Mouse (Mus musculus) C2C12 (cell line): ENCODE data around the gene Col18a1.

Source experiments
- CEBPB ChIP-seq: IDR thresholded peaks from one replicate; pipeline ENCODE4 v1.6.1; 2011; ENCODE audit warnings: low read depth, mild to moderate bottlenecking, control low read depth, moderate library complexity
- CTCF ChIP-seq: IDR thresholded peaks from one replicate; pipeline ENCODE4 v1.5.1; 2011; ENCODE audit not compliant: control insufficient read depth, insufficient read depth, insufficient read length
- FOSL1 ChIP-seq: IDR thresholded peaks from one replicate; pipeline ENCODE4 v1.8.0; 2011; ENCODE audit warnings: mild to moderate bottlenecking, low read length; ENCODE audit not compliant: poor library complexity, insufficient read depth, severe bottlenecking
- MAX ChIP-seq: IDR thresholded peaks from one replicate; pipeline ENCODE4 v1.6.1; 2011; ENCODE audit warnings: mild to moderate bottlenecking, control low read depth
- MYOD1 ChIP-seq: IDR thresholded peaks from one replicate; pipeline ENCODE4 v1.6.1; 2011; ENCODE audit warnings: low read depth; ENCODE audit not compliant: control insufficient read depth, insufficient read length
- MYOG ChIP-seq: IDR thresholded peaks from one replicate; pipeline ENCODE4 v1.6.1; 2011; ENCODE audit not compliant: control insufficient read depth, insufficient read length; ENCODE audit errors: extremely low read depth
- USF1 ChIP-seq: IDR thresholded peaks from one replicate; pipeline ENCODE4 v1.6.1; 2011; ENCODE audit warnings: low read depth, mild to moderate bottlenecking, control low read depth, moderate library complexity

DNA sequence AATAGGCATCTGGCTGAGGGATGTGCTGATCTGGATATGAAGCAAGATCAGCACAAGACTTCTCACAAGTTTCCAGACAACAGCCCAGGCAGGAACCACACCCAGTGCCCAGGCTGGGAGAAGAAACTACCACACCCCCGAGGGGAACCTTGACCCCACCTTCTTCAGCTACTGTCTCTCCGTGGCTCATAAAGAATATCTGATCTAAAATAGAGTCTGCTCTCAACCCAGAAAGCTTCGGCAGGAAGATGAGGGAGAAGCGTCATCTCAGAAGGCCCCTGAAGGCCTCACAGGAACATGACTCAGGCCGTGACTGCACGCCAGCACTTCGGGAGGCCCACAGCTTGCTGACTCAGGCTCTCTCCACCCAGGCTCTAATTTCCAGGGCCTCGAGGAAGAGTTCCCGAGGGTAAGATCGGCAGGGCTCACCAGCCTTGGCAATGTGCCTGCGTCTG, 44.8 kb upstream of the Col18a1 start:
- TF ChIP-seq CTCF (no peak), MAX (peak; percentile 91), CEBPB (peak; percentile 63), MYOD1 (no peak), USF1 (no peak), MYOG (no peak), FOSL1 (peak; percentile 87)
